Mouse (Mus musculus): ENCODE data around the gene Bag5.

DNA sequence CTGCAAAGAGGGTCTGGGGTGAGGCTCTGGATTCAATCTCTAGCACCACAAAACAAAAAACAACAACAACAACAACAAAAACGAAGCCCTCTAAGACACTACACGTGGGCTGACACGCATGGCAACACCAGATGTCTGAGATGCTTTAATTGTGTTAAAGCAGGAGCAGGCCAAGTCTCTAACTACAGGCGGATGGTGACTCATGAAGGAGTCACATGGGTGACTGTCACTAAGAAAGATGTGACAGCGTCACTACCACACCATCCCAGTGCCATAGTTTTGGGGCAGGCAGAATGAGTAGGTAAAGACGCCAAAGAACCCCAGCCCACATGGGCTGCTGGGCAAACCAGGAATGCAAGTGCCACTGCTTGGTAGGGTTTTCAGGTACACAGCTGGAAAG, 39.4 kb upstream of the Bag5 start:
- no peak for TF ChIP-seq GATA1 (IDR thresholded peaks at IDR 0.05; ENCODE audit: low read depth, low read length)
- no peak for TF ChIP-seq CTCF (IDR thresholded peaks at IDR 0.05 in 2 of 3, conservative IDR thresholded peaks at IDR 0.05 in 1 of 3; ENCODE audit: control insufficient read depth in 1 of 3, insufficient read depth in 1 of 3, low read depth in 2 of 3, low read length in 3 of 3, poor library complexity in 1 of 3, severe bottlenecking in 1 of 3)
- no peak for TF ChIP-seq TCF12 (IDR thresholded peaks at IDR 0.05; ENCODE audit: low read depth, low read length)
